Mouse (Mus musculus) midbrain, embryonic 11.5 days (tissue): Measurements from ENCODE around the gene Gm10638. TPM values are rescaled to one million over a fixed set of nuclear protein-coding genes. Genes with fewer than 3 reads are reported as not detected.
A peak's percentile ranks its signal among the peaks of the same experiment; 100 is the strongest.

ENCODE experiments used
- ATAC-seq: fragments of 200-750 bp; cut with Nextera tagmentation; 2 replicates; pipeline ENCODE4 v1.8.0; 2017; ENCODE audit warnings: moderate TSS enrichment, moderate library complexity; ENCODE audit not compliant: low FRiP score
- DNase-seq: peaks from one replicate; pipeline ENCODE4 v3.0.0; 2015; ENCODE audit warnings: low spot score; ENCODE audit errors: missing footprints
- H3K27ac ChIP-seq: fragments of 300-500 bp; sonication (generic); 2 replicates; pipeline ENCODE4 v1.5.1; 2014; ENCODE audit warnings: low read depth, low read length
- H3K27me3 ChIP-seq: fragments of 300-500 bp; sonication (generic); 2 replicates; pipeline ENCODE4 v1.6.1; 2014; ENCODE audit warnings: mild to moderate bottlenecking, low read length, moderate library complexity, mixed read lengths; ENCODE audit not compliant: control insufficient read depth, insufficient read depth
- H3K36me3 ChIP-seq: fragments of 300-500 bp; sonication (generic); 2 replicates; pipeline ENCODE4 v1.6.1; 2014; ENCODE audit warnings: mild to moderate bottlenecking, low read length, moderate library complexity, mixed read lengths; ENCODE audit not compliant: control insufficient read depth, insufficient read depth
- H3K4me1 ChIP-seq: fragments of 300-500 bp; sonication (generic); 2 replicates; pipeline ENCODE4 v1.6.1; 2014; ENCODE audit warnings: low read length; ENCODE audit not compliant: control insufficient read depth, insufficient read depth
- H3K4me2 ChIP-seq: fragments of 300-500 bp; sonication (generic); 2 replicates; pipeline ENCODE4 v1.6.1; 2014; ENCODE audit warnings: mild to moderate bottlenecking, moderate library complexity
- H3K4me3 ChIP-seq: fragments of 300-500 bp; sonication (generic); 2 replicates; pipeline ENCODE4 v1.5.1; 2014; ENCODE audit warnings: low read depth, low read length
- H3K9ac ChIP-seq: fragments of 300-500 bp; sonication (generic); 2 replicates; pipeline ENCODE4 v1.6.1; 2014; ENCODE audit warnings: low read length
- H3K9me3 ChIP-seq: fragments of 300-500 bp; sonication (generic); 2 replicates; pipeline ENCODE4 v1.6.1; 2016; ENCODE audit warnings: low read length; ENCODE audit not compliant: control insufficient read depth
- WGBS: fragments of 180-500 bp; shearing (Covaris S2); extraction: QIAGEN DNeasy Blood & Tissue Kit; methylation state at CpG from one replicate; pipeline ENCODE4 v1.1.7; 2014; 5-methylcytosine and 5-hydroxymethylcytosine counted together
- polyA plus RNA-seq: library from polyadenylated mRNA; unstranded; fragments of >200 nt; fragmentation: Nextera tagmentation; extraction: Ambion mirVana; gene quantifications from 2 replicates; pipeline ENCODE4 v1.2.1, GENCODE M21; 2014

The Gm10638 gene
- 6.1 and 7.8 TPM in 2 replicates for polyA plus RNA-seq

GRCm38 (mm10) chr8:86745221-86745934, at the start of gene Gm10638, which contains the start of gene Siah1a:
Gm10638 (plus strand) TSS chr8:86745699.
Siah1a (minus strand) TSS chr8:86745934.
- Histone ChIP-seq H3K4me1 (peaks cover 17% of the 10 kb centered on the region), H3K4me2 (peak within 1 kb of the TSS; percentile 80), H3K36me3 (no peaks in the 10 kb centered on the region), H3K9ac (peak within 1 kb of the TSS; percentile 99), H3K27ac (peak within 1 kb of the TSS; percentile 95), H3K27me3 (no peaks in the 10 kb centered on the region), H3K9me3 (no peaks in the 10 kb centered on the region), H3K4me3 (peak within 1 kb of the TSS; percentile 94)
- peak; percentile 97 for DNase-seq
- under 1% methylated on average over 52 of the region's 88 CpGs for WGBS
- peak; percentile 83 for ATAC-seq

DNA sequence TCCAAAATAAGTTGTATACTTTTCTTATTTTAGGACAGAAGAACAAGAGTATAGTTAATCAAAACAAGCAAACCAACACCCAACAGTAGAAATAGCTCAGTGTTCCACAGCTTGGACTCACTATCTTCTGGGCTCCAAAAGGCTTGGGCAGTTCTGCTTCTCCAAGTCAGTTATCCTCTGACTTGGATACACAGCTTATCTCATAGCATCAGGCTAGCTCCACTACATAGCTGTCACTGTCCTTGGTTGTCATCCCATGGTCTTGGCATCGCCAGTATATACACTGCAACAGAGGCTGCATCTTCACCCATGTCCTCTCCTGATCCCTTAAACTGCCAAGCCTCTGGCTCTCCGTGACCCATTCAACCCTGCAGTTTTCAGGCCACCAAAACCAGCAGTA, 49.8 kb upstream of the Gm10638 start:
- ATAC-seq (no peak), DNase-seq (no peak)
- Histone ChIP-seq H3K27me3 (no peaks in the 10 kb centered on the region), H3K4me2 (no peak overlapping the region), H3K4me3 (no peak overlapping the region), H3K9me3 (no peaks in the 10 kb centered on the region), H3K4me1 (no peaks in the 10 kb centered on the region), H3K27ac (no peak overlapping the region), H3K36me3 (no peaks in the 10 kb centered on the region), H3K9ac (no peak overlapping the region)
- 91% methylated on average over 2 of the region's 2 CpGs for WGBS

DNA sequence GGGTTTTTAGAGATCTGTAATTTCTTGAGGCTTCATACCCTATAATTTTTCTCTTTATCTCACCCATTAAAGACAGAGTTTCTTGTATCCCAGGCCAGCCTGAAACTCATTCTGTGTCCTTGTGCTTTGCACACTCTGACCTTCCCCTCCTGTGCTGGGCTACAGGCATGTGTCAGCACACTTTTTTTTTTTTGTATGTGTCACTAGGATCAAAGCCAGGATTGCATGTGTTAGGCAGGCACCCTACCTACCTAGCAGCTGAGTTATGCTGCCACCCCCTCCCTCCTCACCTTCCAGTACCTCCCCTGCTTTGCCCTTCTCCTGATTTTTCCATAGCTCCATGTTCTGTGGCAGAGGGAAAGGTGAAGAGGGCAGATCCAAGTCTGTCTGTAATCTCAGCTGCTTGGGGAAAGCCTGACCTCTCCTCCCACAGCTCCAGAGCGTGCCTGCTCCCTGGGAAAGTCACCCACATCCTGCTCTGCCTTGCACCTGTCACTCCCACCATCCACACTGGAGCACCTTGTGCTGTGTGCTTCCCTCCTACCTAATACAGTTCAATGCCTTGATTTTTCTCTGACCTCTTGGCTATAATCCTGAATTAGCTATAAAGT, 46.6 kb upstream of the Gm10638 start:
- Histone ChIP-seq H3K9ac (no peak overlapping the region), H3K4me2 (no peak overlapping the region), H3K4me3 (no peak overlapping the region), H3K27me3 (no peaks in the 10 kb centered on the region), H3K9me3 (no peaks in the 10 kb centered on the region), H3K36me3 (no peaks in the 10 kb centered on the region), H3K27ac (no peak overlapping the region), H3K4me1 (no peaks in the 10 kb centered on the region)
- ATAC-seq (no peak), DNase-seq (no peak)
- 65% methylated on average over 1 of the region's 1 CpGs for WGBS

- Histone ChIP-seq H3K9ac (no peak overlapping the region), H3K27me3 (no peaks in the 10 kb centered on the region), H3K4me2 (no peak overlapping the region), H3K4me3 (no peak overlapping the region), H3K27ac (no peak overlapping the region), H3K4me1 (no peaks in the 10 kb centered on the region), H3K36me3 (no peaks in the 10 kb centered on the region), H3K9me3 (no peaks in the 10 kb centered on the region)
- WGBS = 92% methylated on average over 12 of the region's 12 CpGs
- DNase-seq (no peak), ATAC-seq (no peak)
Observed at GRCm38 (mm10) chr8:86699471-86699870, 46.0 kb upstream of the Gm10638 start.

DNA sequence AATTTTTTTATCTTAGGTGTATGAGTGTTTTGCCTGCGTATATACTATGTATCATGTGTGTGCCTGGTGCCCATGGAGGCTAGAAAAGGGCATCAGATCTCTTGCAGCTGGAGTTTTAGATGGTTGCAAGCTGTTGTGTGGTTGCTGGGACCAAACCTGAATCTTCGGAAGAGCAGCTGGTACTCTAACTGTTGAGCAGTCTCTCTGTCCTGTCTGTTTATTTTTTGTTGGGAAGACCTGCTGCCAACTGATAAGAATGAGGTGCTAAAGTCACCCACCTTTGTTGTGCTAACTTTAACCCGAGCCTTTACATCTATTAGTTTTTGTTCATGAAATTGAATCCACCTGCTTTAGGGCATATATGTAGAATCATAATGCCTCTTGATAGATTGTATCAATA, 43.0 kb upstream of the Gm10638 start:
- WGBS = 87% methylated on average over 3 of the region's 3 CpGs
- no peak overlapping the region for H3K27ac ChIP-seq
- DNase-seq (no peak), ATAC-seq (no peak)
- H3K27me3 ChIP-seq = no peaks in the 10 kb centered on the region
- no peaks in the 10 kb centered on the region for H3K36me3 ChIP-seq
- no peaks in the 10 kb centered on the region for H3K9me3 ChIP-seq
- no peak overlapping the region for H3K4me3 ChIP-seq
- no peaks in the 10 kb centered on the region for H3K4me1 ChIP-seq
- no peak overlapping the region for H3K9ac ChIP-seq
- no peak overlapping the region for H3K4me2 ChIP-seq

- no peaks in the 10 kb centered on the region for H3K9me3 ChIP-seq
- peak; percentile 37 for DNase-seq
Observed at GRCm38 (mm10) chr8:86705317-86705716, 40.2 kb upstream of the Gm10638 start.

GRCm38 (mm10) chr8:86706756-86707155, 38.7 kb upstream of the Gm10638 start:
- Histone ChIP-seq H3K4me3 (no peak overlapping the region), H3K4me2 (no peak overlapping the region), H3K4me1 (no peaks in the 10 kb centered on the region), H3K27ac (no peak overlapping the region), H3K9ac (no peak overlapping the region), H3K27me3 (no peaks in the 10 kb centered on the region), H3K36me3 (no peaks in the 10 kb centered on the region), H3K9me3 (no peaks in the 10 kb centered on the region)
- WGBS = 89% methylated on average over 5 of the region's 5 CpGs
- ATAC-seq = no peak
- no peak for DNase-seq

More at GRCm38 (mm10) chr8:86705317-86705716, 40.2 kb upstream of the Gm10638 start:
- Histone ChIP-seq H3K4me2 (no peak overlapping the region), H3K27me3 (no peaks in the 10 kb centered on the region), H3K4me3 (no peak overlapping the region), H3K36me3 (no peaks in the 10 kb centered on the region), H3K4me1 (no peaks in the 10 kb centered on the region), H3K27ac (no peak overlapping the region), H3K9ac (no peak overlapping the region)
- WGBS = 74% methylated on average over 3 of the region's 3 CpGs
- no peak for ATAC-seq

DNA sequence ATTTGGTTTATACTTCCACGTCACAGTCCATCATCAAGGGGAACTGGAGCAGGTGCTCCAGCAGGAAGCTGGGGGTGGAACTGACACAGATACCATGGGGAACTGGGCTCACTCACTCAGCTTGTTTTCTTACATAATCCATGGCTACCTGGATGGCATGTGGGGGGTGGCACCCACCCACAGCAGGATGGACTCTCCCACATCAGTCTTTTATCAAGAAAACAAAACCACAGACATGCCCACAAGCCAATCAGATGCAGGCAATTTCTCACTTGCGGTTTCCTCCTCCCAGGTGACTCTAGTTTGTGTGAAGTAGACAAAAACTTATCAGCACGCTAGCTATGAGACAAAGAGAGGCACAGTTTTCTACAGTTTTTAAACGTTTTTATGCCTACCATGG, 37.6 kb upstream of the Gm10638 start:
- H3K27ac ChIP-seq = no peak overlapping the region
- H3K4me2 ChIP-seq = no peak overlapping the region
- no peak overlapping the region for H3K9ac ChIP-seq
- DNase-seq (no peak), ATAC-seq (no peak)
- no peaks in the 10 kb centered on the region for H3K27me3 ChIP-seq
- H3K9me3 ChIP-seq = no peaks in the 10 kb centered on the region
- H3K4me3 ChIP-seq = no peak overlapping the region
- WGBS = 77% methylated on average over 4 of the region's 4 CpGs
- no peaks in the 10 kb centered on the region for H3K36me3 ChIP-seq
- no peaks in the 10 kb centered on the region for H3K4me1 ChIP-seq

- Histone ChIP-seq H3K36me3 (no peaks in the 10 kb centered on the region), H3K27ac (no peak overlapping the region), H3K4me1 (peaks cover 7% of the 10 kb centered on the region), H3K4me2 (no peak overlapping the region), H3K27me3 (no peaks in the 10 kb centered on the region), H3K9me3 (no peaks in the 10 kb centered on the region), H3K4me3 (no peak overlapping the region), H3K9ac (no peak overlapping the region)
- DNase-seq (no peak), ATAC-seq (no peak)
- 97% methylated on average over 3 of the region's 3 CpGs for WGBS
Observed at GRCm38 (mm10) chr8:86712594-86712993, 32.9 kb upstream of the Gm10638 start.
